Mouse (Mus musculus) neural tube, embryonic 14.5 days (tissue): Measurements from ENCODE around the gene Ino80d. TPM values are rescaled to one million over a fixed set of nuclear protein-coding genes. Genes with fewer than 3 reads are reported as not detected.

ENCODE experiments used
- ATAC-seq: fragments of 200-750 bp; cut with Nextera tagmentation; 2 replicates; pipeline ENCODE4 v1.8.0; 2017; ENCODE audit warnings: low read depth, mild to moderate bottlenecking, moderate TSS enrichment, moderate library complexity
- H3K27ac ChIP-seq: fragments of 300-500 bp; sonication (generic); 2 replicates; pipeline ENCODE4 v1.5.1; 2014; ENCODE audit warnings: low read depth, mild to moderate bottlenecking, control low read depth, low read length, moderate library complexity, mixed read lengths
- H3K27me3 ChIP-seq: fragments of 300-500 bp; sonication (generic); 2 replicates; pipeline ENCODE4 v1.6.1; 2014; ENCODE audit warnings: low read length; ENCODE audit not compliant: control insufficient read depth, insufficient read depth
- H3K36me3 ChIP-seq: fragments of 300-500 bp; sonication (generic); 2 replicates; pipeline ENCODE4 v1.6.1; 2014; ENCODE audit warnings: low read length, mixed read lengths; ENCODE audit not compliant: control insufficient read depth, insufficient read depth
- H3K4me1 ChIP-seq: fragments of 300-500 bp; sonication (generic); 2 replicates; pipeline ENCODE4 v1.6.1; 2014; ENCODE audit warnings: low read length; ENCODE audit not compliant: control insufficient read depth, insufficient read depth
- H3K4me2 ChIP-seq: fragments of 300-500 bp; sonication (generic); 2 replicates; pipeline ENCODE4 v1.6.1; 2014; ENCODE audit warnings: mild to moderate bottlenecking, low read depth, low read length, control low read depth
- H3K4me3 ChIP-seq: fragments of 300-500 bp; sonication (generic); 2 replicates; pipeline ENCODE4 v1.5.1; 2014; ENCODE audit warnings: low read depth, low read length, control low read depth, mixed read lengths
- H3K9ac ChIP-seq: fragments of 300-500 bp; sonication (generic); replicated peaks from 2 replicates; pipeline ENCODE4 v1.6.1; 2014; ENCODE audit warnings: low read depth, mild to moderate bottlenecking, control low read depth, low read length, mixed read lengths
- H3K9me3 ChIP-seq: fragments of 300-500 bp; sonication (generic); 2 replicates; pipeline ENCODE4 v1.6.1; 2016; ENCODE audit warnings: low read length; ENCODE audit not compliant: control insufficient read depth
- WGBS: fragments of 180-500 bp; shearing (Covaris S2); extraction: QIAGEN DNeasy Blood & Tissue Kit; methylation state at CpG from one replicate; pipeline ENCODE4 v1.1.7; 2014; 5-methylcytosine and 5-hydroxymethylcytosine counted together
- polyA plus RNA-seq: library from polyadenylated mRNA; unstranded; fragments of >200 nt; fragmentation: Nextera tagmentation; extraction: Ambion mirVana; gene quantifications from 2 replicates; pipeline ENCODE4 v1.2.1, GENCODE M21; 2014

Gene Ino80d
- polyA plus RNA-seq, 1 experiment from 2014 or later = 13.7 TPM

DNA sequence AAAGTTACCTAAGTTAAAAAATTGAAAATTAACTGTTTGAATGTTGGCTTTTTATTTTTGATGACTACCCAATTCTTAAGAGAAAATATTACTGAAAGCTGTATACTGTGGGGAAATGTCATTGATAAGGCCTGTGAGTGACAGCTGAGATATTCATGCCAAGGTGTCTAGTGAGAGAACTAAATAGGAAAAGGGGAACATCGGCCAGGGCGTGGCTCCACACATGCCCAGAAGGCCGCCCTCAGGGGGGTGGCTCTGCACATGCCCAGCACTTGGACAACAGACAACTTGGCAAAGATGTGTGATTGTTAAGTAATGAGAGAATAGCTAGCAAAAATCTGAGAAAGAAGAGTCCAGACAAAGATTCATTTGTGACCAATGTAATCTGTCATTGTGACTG lies 64.5 kb downstream of the Ino80d start:
- no peaks in the 10 kb centered on the region for H3K9me3 ChIP-seq
- H3K9ac ChIP-seq = no peak overlapping the region
- 91% methylated on average over 3 of the region's 3 CpGs for WGBS
- ATAC-seq = no peak
- no peak overlapping the region for H3K27ac ChIP-seq
- 0 out of 2 replicates have a peak, but pooled peaks cover 2% of the 10 kb centered on the region for H3K4me1 ChIP-seq
- no peaks in the 10 kb centered on the region for H3K27me3 ChIP-seq
- H3K4me3 ChIP-seq = no peak overlapping the region
- no peaks in the 10 kb centered on the region for H3K36me3 ChIP-seq
- H3K4me2 ChIP-seq = no peak overlapping the region

DNA sequence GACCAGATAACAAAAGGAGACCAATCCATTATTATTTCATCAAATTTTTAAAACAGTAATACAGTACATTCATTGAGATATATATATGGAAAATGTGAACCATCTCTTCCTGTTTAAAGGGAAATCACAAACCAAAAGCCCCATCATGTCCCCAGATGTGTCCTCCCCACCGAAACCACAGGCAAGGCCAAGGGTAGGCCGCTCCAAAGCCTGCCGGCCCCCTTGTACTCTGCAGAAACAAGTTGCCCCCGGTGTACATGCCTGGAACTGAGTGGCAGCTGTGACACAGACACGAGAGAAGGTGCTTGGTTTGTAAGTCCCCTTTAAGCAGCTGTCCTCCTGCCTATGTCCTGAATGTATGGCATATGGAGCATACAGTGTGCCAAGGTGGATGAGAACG lies 66.5 kb downstream of the Ino80d start:
- H3K36me3 ChIP-seq = no peaks in the 10 kb centered on the region
- ATAC-seq = no peak
- no peak overlapping the region for H3K4me3 ChIP-seq
- no peaks in the 10 kb centered on the region for H3K27me3 ChIP-seq
- no peaks in the 10 kb centered on the region for H3K9me3 ChIP-seq
- H3K27ac ChIP-seq = no peak overlapping the region
- 0 out of 2 replicates have a peak, but pooled peaks cover 2% of the 10 kb centered on the region for H3K4me1 ChIP-seq
- WGBS = 78% methylated on average over 6 of the region's 6 CpGs
- no peak overlapping the region for H3K4me2 ChIP-seq
- H3K9ac ChIP-seq = no peak overlapping the region

DNA sequence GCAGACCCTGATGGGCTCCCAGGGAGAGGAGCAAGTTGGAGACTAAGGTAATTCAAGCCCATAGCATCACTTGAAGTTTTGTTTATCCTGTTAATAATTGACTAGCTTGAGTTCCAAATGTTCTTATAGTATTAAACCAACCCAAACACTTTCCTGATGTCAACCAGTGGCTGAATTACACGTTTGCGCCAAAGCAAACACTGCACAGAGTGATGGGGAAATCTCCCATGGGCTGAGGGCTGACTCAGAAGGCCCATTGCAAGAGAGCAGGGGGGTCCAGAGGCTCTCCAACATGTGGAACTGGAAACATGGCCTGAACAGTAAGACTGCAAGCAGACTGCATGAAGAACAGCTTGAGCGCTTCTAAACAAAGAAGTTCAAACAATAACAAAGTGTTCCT lies 81.5 kb downstream of the Ino80d start:
- Histone ChIP-seq H3K36me3 (no peaks in the 10 kb centered on the region), H3K27ac (no peak overlapping the region), H3K9me3 (no peaks in the 10 kb centered on the region), H3K4me2 (no peak overlapping the region), H3K9ac (no peak overlapping the region), H3K27me3 (no peaks in the 10 kb centered on the region), H3K4me3 (no peak overlapping the region), H3K4me1 (no peaks in the 10 kb centered on the region)
- WGBS = 85% methylated on average over 3 of the region's 3 CpGs
- ATAC-seq = no peak

DNA sequence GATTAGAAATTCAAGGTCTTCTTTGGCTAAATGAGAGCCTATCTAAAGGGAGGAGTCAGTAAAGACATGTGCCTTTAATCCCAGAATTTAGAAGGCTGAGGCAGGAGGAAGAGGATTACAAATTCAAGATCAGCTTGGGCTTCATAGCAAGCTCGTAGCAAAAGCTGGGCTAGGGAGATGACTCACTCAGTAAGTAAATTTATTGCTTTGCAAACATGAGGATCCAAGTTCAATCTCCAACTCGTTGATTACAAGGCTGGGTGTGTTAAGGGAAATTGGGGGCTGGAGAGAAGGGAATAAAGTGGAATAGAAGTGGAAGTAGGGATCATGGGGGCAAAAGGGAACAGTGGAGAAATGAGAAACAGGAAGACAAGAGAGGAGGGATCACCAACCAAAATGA lies 94.6 kb downstream of the Ino80d start:
- no peaks in the 10 kb centered on the region for H3K4me1 ChIP-seq
- H3K27ac ChIP-seq = no peak overlapping the region
- no peak for ATAC-seq
- 60% methylated on average over 2 of the region's 2 CpGs for WGBS
- no peak overlapping the region for H3K4me3 ChIP-seq
- no peaks in the 10 kb centered on the region for H3K27me3 ChIP-seq
- no peak overlapping the region for H3K9ac ChIP-seq
- no peak overlapping the region for H3K4me2 ChIP-seq
- H3K9me3 ChIP-seq = no peaks in the 10 kb centered on the region
- no peaks in the 10 kb centered on the region for H3K36me3 ChIP-seq

DNA sequence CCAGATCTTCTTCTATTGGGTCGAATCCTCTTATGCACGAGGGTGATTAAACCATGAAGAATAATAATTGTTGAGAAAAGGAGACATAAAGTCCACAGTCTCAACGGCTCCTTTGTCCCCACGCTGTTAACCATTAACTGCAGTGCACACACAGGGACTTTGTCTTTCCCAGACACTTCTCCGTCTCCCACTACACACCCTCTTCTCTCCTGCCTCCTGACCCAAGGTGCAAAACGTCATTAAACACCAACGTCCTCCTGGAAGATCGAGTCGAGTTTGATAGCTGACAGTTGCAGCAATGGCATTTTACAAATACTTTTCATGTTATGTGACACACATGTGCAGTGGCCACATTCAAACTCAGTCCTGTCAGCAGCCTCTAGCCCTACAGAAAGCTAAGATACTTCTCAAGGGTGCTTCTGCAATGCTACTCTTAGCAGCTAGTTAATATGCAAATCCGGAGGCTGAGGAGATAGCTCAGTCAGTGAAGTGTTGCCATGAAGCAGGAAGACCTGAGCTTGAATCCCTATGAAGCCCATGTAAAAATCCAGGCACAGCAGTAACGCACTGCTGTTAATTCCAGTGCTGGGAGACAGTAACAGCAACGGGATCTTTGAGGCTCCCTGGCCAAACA lies 109.3 kb downstream of the Ino80d start:
- Histone ChIP-seq H3K36me3 (no peaks in the 10 kb centered on the region), H3K9me3 (no peaks in the 10 kb centered on the region), H3K4me3 (no peak overlapping the region), H3K27me3 (no peaks in the 10 kb centered on the region), H3K4me1 (no peaks in the 10 kb centered on the region), H3K27ac (no peak overlapping the region), H3K9ac (no peak overlapping the region), H3K4me2 (no peak overlapping the region)
- ATAC-seq = no peak
- 34% methylated on average over 12 of the region's 12 CpGs for WGBS

DNA sequence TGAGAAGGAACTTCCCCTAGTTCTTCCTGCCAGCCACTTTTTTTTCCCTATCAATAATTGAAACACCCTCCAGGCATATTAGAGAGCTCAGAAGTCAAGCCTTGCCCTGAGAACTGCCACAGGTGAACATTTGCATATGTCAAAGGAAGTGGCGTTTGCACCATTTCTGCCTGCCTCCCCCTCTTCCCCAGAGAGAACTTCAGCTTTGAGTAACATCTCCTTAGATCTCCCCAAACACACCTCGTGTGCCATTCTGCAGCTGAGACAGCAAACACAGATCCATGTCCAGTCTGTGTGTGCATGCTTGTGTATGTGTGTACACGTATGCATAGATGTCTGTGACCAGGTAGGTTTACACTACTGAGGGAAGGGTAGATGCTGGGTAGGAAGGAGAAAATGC lies 112.6 kb downstream of the Ino80d start:
- Histone ChIP-seq H3K4me1 (no peaks in the 10 kb centered on the region), H3K4me2 (no peak overlapping the region), H3K9me3 (no peaks in the 10 kb centered on the region), H3K36me3 (no peaks in the 10 kb centered on the region), H3K27ac (no peak overlapping the region), H3K4me3 (no peak overlapping the region), H3K9ac (no peak overlapping the region), H3K27me3 (no peaks in the 10 kb centered on the region)
- no peak for ATAC-seq
- WGBS = 78% methylated on average over 3 of the region's 3 CpGs

DNA sequence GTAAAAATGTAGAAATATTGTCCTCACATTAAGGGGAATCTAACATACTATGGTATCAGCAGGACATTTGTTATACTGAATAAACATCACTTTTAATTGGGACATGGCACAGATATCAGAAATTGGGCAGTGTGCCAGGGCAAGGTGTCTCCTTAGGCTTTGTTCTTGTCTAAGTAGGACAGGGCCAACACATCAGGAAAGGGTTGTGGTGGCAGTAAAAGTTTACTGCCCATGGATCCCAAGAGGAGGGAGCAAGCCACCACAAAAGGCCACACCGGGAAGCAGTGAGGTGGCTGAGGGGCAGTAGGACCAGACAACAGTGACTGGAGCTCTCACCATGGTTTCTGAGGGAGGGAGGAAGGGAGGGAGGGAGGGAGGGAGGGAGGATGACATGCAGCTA lies 121.1 kb downstream of the Ino80d start:
- Histone ChIP-seq H3K9ac (no peak overlapping the region), H3K4me1 (no peaks in the 10 kb centered on the region), H3K4me2 (no peak overlapping the region), H3K27me3 (no peaks in the 10 kb centered on the region), H3K9me3 (no peaks in the 10 kb centered on the region), H3K27ac (no peak overlapping the region), H3K36me3 (no peaks in the 10 kb centered on the region), H3K4me3 (no peak overlapping the region)
- 0% methylated on average over 1 of the region's 1 CpGs for WGBS
- ATAC-seq = no peak

DNA sequence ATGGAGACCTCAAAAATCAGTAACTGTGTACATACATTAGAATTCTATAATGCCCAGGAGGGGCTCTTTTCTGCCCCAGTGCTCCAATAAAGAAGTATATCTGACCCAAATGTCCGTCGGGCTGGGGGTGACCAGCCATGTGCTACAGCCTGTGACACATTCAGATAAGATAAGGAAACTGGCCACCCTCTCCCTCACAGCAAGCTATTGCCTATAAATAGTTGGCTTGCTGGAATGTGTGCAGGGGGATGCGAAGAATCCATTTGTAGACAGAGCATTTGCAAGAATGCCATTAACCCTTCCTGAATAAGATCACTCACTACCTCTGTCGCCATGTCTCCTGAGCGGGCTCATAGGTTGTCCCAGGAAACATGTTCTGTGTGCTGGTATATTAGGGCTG lies 121.8 kb downstream of the Ino80d start:
- Histone ChIP-seq H3K27me3 (no peaks in the 10 kb centered on the region), H3K36me3 (no peaks in the 10 kb centered on the region), H3K4me3 (no peak overlapping the region), H3K9me3 (no peaks in the 10 kb centered on the region), H3K9ac (no peak overlapping the region), H3K4me1 (no peaks in the 10 kb centered on the region), H3K27ac (no peak overlapping the region), H3K4me2 (no peak overlapping the region)
- WGBS = 75% methylated on average over 5 of the region's 5 CpGs
- no peak for ATAC-seq

DNA sequence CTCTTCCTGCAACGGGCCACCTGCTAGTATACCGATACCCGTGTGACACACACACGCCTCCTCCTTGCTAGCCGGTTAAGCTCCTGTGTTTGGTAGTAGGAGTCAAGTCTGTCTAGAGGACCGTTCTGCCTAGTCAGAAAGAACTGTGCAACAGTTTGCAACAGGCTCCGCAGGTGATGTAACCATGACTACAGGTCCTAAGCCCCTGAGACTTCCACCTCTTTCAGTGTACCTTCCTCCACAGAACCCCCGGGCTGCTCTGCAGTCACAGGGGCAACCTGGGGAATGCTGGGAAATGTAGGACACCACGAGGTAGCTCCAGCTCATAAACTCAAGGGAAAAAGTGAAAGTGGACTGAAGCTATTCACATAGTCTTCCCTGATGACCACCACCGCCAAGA lies 123.4 kb downstream of the Ino80d start:
- 88% methylated on average over 10 of the region's 10 CpGs for WGBS
- no peaks in the 10 kb centered on the region for H3K9me3 ChIP-seq

More for the DNA sequence above, 123.4 kb downstream of the Ino80d start:
- H3K4me3 ChIP-seq = no peak overlapping the region
- H3K27me3 ChIP-seq = no peaks in the 10 kb centered on the region
- no peaks in the 10 kb centered on the region for H3K4me1 ChIP-seq
- H3K36me3 ChIP-seq = no peaks in the 10 kb centered on the region
- no peak overlapping the region for H3K27ac ChIP-seq
- no peak overlapping the region for H3K4me2 ChIP-seq
- no peak overlapping the region for H3K9ac ChIP-seq
- ATAC-seq = no peak
